Mouse (Mus musculus): ENCODE measurements at regions not wholly inside any gene's neighbourhood (a gene's known extent, or its start where the extent isn't known, plus 50 kb on each side); places are given as distances from the start of the nearest gene placed in this dataset.
A peak's percentile ranks its signal among the peaks of the same experiment; 100 is the strongest.

- WGBS: 66% methylated on average over 5 of the region's 5 CpGs
- H3K4me1 ChIP-seq (ENCODE audit: control insufficient read depth, insufficient read depth, low read length): peaks cover 4% of the 10 kb centered on the region; the same call in 1 of the 2 replicates
- H3K4me2 ChIP-seq (ENCODE audit: low read length): no peak overlapping the region
- H3K9me3 ChIP-seq (replicated peaks; ENCODE audit: control insufficient read depth, low read length, poor library complexity, severe bottlenecking): no peaks in the 10 kb centered on the region
- H3K9ac ChIP-seq (ENCODE audit: low read depth, low read length): no peak overlapping the region
- no peak overlapping the region for H3K27ac ChIP-seq (ENCODE audit: low read length)
- no peaks in the 10 kb centered on the region for H3K36me3 ChIP-seq (ENCODE audit: control insufficient read depth, insufficient read depth, low read length)
- no peaks in the 10 kb centered on the region for H3K27me3 ChIP-seq (ENCODE audit: control insufficient read depth, insufficient read depth, low read depth, low read length)
- H3K4me3 ChIP-seq (ENCODE audit: low read depth, low read length): no peak overlapping the region
- no peak for ATAC-seq
Observed at GRCm38 (mm10) chr10:91242491-91243046, 61.5 kb upstream of the Tmpo start.

- no peaks in the 10 kb centered on the region for H3K36me3 ChIP-seq (ENCODE audit: control insufficient read depth, insufficient read depth, low read length)
- H3K4me1 ChIP-seq (ENCODE audit: control insufficient read depth, insufficient read depth, low read length): peaks cover 4% of the 10 kb centered on the region; the same call in 1 of the 2 replicates
- 18% methylated on average over 7 of the region's 7 CpGs for whole genome bisulfite sequencing
- H3K9me3 ChIP-seq (replicated peaks; ENCODE audit: control insufficient read depth, low read length, poor library complexity, severe bottlenecking): no peaks in the 10 kb centered on the region
- no peak overlapping the region for H3K9ac ChIP-seq (ENCODE audit: low read depth, low read length)
- no peak overlapping the region for H3K4me3 ChIP-seq (ENCODE audit: low read depth, low read length)
- H3K27ac ChIP-seq (ENCODE audit: low read length): no peak overlapping the region; the same call in 1 of the 2 replicates
- ATAC-seq: 0 out of 2 replicates have a peak, but pooled peaks have one; percentile 40
- H3K27me3 ChIP-seq (ENCODE audit: control insufficient read depth, insufficient read depth, low read depth, low read length): no peaks in the 10 kb centered on the region
- 0 out of 2 replicates have a peak overlapping the region, but pooled peaks have one; percentile 8 for H3K4me2 ChIP-seq (ENCODE audit: low read length)
Observed at GRCm38 (mm10) chr10:91241611-91242005, 60.5 kb upstream of the Tmpo start.

GRCm38 (mm10) chr10:91240856-91241610, 59.9 kb upstream of the Tmpo start:
- Histone ChIP-seq H3K4me3 (ENCODE audit: low read depth, low read length) (no peak overlapping the region), H3K4me2 (ENCODE audit: low read length) (0 out of 2 replicates have a peak overlapping the region, but pooled peaks have one; percentile 8), H3K36me3 (ENCODE audit: control insufficient read depth, insufficient read depth, low read length) (no peaks in the 10 kb centered on the region), H3K27ac (ENCODE audit: low read length) (no peak overlapping the region), H3K4me1 (ENCODE audit: control insufficient read depth, insufficient read depth, low read length) (peaks cover 4% of the 10 kb centered on the region; the same call in 1 of the 2 replicates), H3K9me3 (replicated peaks; ENCODE audit: control insufficient read depth, low read length, poor library complexity, severe bottlenecking) (no peaks in the 10 kb centered on the region), H3K27me3 (ENCODE audit: control insufficient read depth, insufficient read depth, low read depth, low read length) (no peaks in the 10 kb centered on the region), H3K9ac (ENCODE audit: low read depth, low read length) (no peak overlapping the region)
- WGBS: 41% methylated on average over 10 of the region's 10 CpGs
- peak; percentile 63; the same call in 1 of the 2 replicates for ATAC-seq

GRCm38 (mm10) chr10:91240320-91240719, 59.2 kb upstream of the Tmpo start:
- H3K4me2 ChIP-seq (ENCODE audit: low read length): no peak overlapping the region
- H3K9ac ChIP-seq (ENCODE audit: low read depth, low read length): no peak overlapping the region
- peaks cover 4% of the 10 kb centered on the region; the same call in 1 of the 2 replicates for H3K4me1 ChIP-seq (ENCODE audit: control insufficient read depth, insufficient read depth, low read length)
- H3K36me3 ChIP-seq (ENCODE audit: control insufficient read depth, insufficient read depth, low read length): no peaks in the 10 kb centered on the region
- ATAC-seq: no peak
- no peak overlapping the region for H3K27ac ChIP-seq (ENCODE audit: low read length)
- no peak overlapping the region for H3K4me3 ChIP-seq (ENCODE audit: low read depth, low read length)
- H3K27me3 ChIP-seq (ENCODE audit: control insufficient read depth, insufficient read depth, low read depth, low read length): no peaks in the 10 kb centered on the region
- no peaks in the 10 kb centered on the region for H3K9me3 ChIP-seq (replicated peaks; ENCODE audit: control insufficient read depth, low read length, poor library complexity, severe bottlenecking)
- WGBS: 78% methylated on average over 7 of the region's 7 CpGs

- no peak overlapping the region for H3K27ac ChIP-seq (ENCODE audit: low read length)
- no peak for ATAC-seq
- no peaks in the 10 kb centered on the region for H3K36me3 ChIP-seq (ENCODE audit: control insufficient read depth, insufficient read depth, low read length)
Observed at GRCm38 (mm10) chr10:91236844-91237243, 55.7 kb upstream of the Tmpo start.

GRCm38 (mm10) chr10:91234709-91235108, 53.6 kb upstream of the Tmpo start:
- 85% methylated on average over 3 of the region's 3 CpGs for WGBS
- H3K9ac ChIP-seq (ENCODE audit: low read depth, low read length): no peak overlapping the region
- H3K9me3 ChIP-seq (replicated peaks; ENCODE audit: control insufficient read depth, low read length, poor library complexity, severe bottlenecking): no peaks in the 10 kb centered on the region
- no peaks in the 10 kb centered on the region for H3K36me3 ChIP-seq (ENCODE audit: control insufficient read depth, insufficient read depth, low read length)
- H3K4me1 ChIP-seq (ENCODE audit: control insufficient read depth, insufficient read depth, low read length): peaks cover 2% of the 10 kb centered on the region; the same call in 1 of the 2 replicates
- H3K27me3 ChIP-seq (ENCODE audit: control insufficient read depth, insufficient read depth, low read depth, low read length): no peaks in the 10 kb centered on the region
- no peak overlapping the region for H3K27ac ChIP-seq (ENCODE audit: low read length)
- no peak for ATAC-seq
- no peak overlapping the region for H3K4me3 ChIP-seq (ENCODE audit: low read depth, low read length)
- no peak overlapping the region for H3K4me2 ChIP-seq (ENCODE audit: low read length)

More at GRCm38 (mm10) chr10:91236844-91237243, 55.7 kb upstream of the Tmpo start:
- Histone ChIP-seq H3K9ac (ENCODE audit: low read depth, low read length) (no peak overlapping the region), H3K9me3 (replicated peaks; ENCODE audit: control insufficient read depth, low read length, poor library complexity, severe bottlenecking) (no peaks in the 10 kb centered on the region), H3K4me1 (ENCODE audit: control insufficient read depth, insufficient read depth, low read length) (peaks cover 4% of the 10 kb centered on the region; the same call in 1 of the 2 replicates), H3K4me2 (ENCODE audit: low read length) (no peak overlapping the region), H3K27me3 (ENCODE audit: control insufficient read depth, insufficient read depth, low read depth, low read length) (no peaks in the 10 kb centered on the region), H3K4me3 (ENCODE audit: low read depth, low read length) (no peak overlapping the region)
- WGBS: 25% methylated on average over 7 of the region's 7 CpGs
